In genomic region chr6:134876795-134877194, GRCm38 (mm10) we compare ENCODE assay signal across 9 mouse cellular contexts. TPM values are rescaled to one million over a fixed set of nuclear protein-coding genes. Genes with fewer than 3 reads are reported as not detected.
DNase-seq lines count a peak whose midpoint lies in the region; ATAC-seq and TF ChIP-seq lines count a peak whose summit lies in the region.
"Had no signal": no experiment of that assay in that cellular context is flagged by ENCODE, and none has a peak within 500 bp of the region (broad histone marks: within the 10 kb centered on the region; RNA-seq: fewer than 3 reads in every experiment).

No protein-coding gene starts in this region.

- no peak for ATAC-seq in cerebellum, adult (ENCODE audit: insufficient number of reproducible peaks, low FRiP score, low TSS enrichment)

- TF ChIP-seq POLR2A in spleen, adult 2 months (IDR thresholded peaks at IDR 0.05; ENCODE audit: low read depth, low read length) = no peak

- 63% methylated on average over 6 of the region's 6 CpGs for WGBS in spleen, adult 2 months

- TF ChIP-seq CTCF in spleen, adult 2 months (IDR thresholded peaks at IDR 0.05; ENCODE audit: extremely low read depth, insufficient read depth, insufficient read length, insufficient replicate concordance) = peak; percentile 27; the same call in 1 of the 2 replicates

- no peaks in the 10 kb centered on the region for H3K27me3 ChIP-seq in spleen, adult 2 months (ENCODE audit: control insufficient read depth, insufficient read depth, low read length)
- H3K27me3 ChIP-seq: lung, embryonic 15.5 days had no signal

- no peak overlapping the region for H3K27ac ChIP-seq in spleen, adult 2 months (ENCODE audit: insufficient read depth, low read length)
- H3K27ac ChIP-seq: lung, embryonic 15.5 days had no signal

- no peak overlapping the region for H3K4me3 ChIP-seq in spleen, adult 2 months (ENCODE audit: extremely low read depth, insufficient read depth, insufficient read length)
- H3K4me3 ChIP-seq: lung, embryonic 15.5 days had no signal

- no peaks in the 10 kb centered on the region for H3K4me1 ChIP-seq in spleen, adult 2 months (ENCODE audit: control insufficient read depth, insufficient read depth, insufficient read length)
- H3K4me1 ChIP-seq: lung, embryonic 15.5 days had no signal

- H3K36me3 ChIP-seq in spleen, adult 2 months (ENCODE audit: control insufficient read depth, insufficient read depth, low read length) = 0 out of 2 replicates have a peak, but pooled peaks cover 2% of the 10 kb centered on the region
- H3K36me3 ChIP-seq: lung, embryonic 15.5 days had no signal

- peak; percentile 22 to 29 for DNase-seq in cerebellum, postnatal 10 days
- DNase-seq in spleen, adult 2 months (ENCODE audit: low read depth in 1 of 2, low spot score in 2 of 2) = peak in 1 of 2 experiments; percentile 30
- DNase-seq in spleen, postnatal 14 days (ENCODE audit: low spot score in 2 of 2) = no peak
- DNase-seq in kidney, adult 9 months = peak; percentile 71
- DNase-seq in thymus, postnatal 14 days = peak; percentile 57
- DNase-seq in cerebellum, adult 9-10 months = no peak
- no peak for DNase-seq in left cerebral cortex, adult 11 months (ENCODE audit: low spot score)

RNA-seq across cellular contexts. Expression of gene Gpr19, which starts 21.6 kb away (rescaled TPM):
- 6.4 and 7.0 TPM in 2 replicates for polyA plus RNA-seq in spleen, adult 2 months (2012; rRNA removed)

RNA-seq across cellular contexts. Expression of gene Cdkn1b, which starts 43.4 kb away (rescaled TPM):
- 30.3 and 35.3 TPM in 2 replicates for polyA plus RNA-seq in spleen, adult 2 months (2012; rRNA removed)

RNA-seq across cellular contexts. Expression of gene Crebl2, which starts 46.8 kb away (rescaled TPM):
- polyA plus RNA-seq in spleen, adult 2 months (2012; rRNA removed) = 10.2 and 10.9 TPM in 2 replicates

Comparison
In these comparisons a context has a peak if more than half of its experiments do, and no peak if none do; other contexts are left out.
1. DNase-seq: peak in cerebellum, postnatal 10 days (2 of 2), kidney, adult 9 months (single experiment) and thymus, postnatal 14 days (single experiment); none in spleen, postnatal 14 days (0 of 2), cerebellum, adult 9-10 months (single experiment) and left cerebral cortex, adult 11 months (single experiment).